Mouse (Mus musculus): Measurements from ENCODE around the gene Hoxc6. TPM values are rescaled to one million over a fixed set of nuclear protein-coding genes. Genes with fewer than 3 reads are reported as not detected.
A peak's percentile ranks its signal among the peaks of the same experiment; 100 is the strongest.

The Hoxc6 gene
- total and polyA plus RNA-seq, 3 experiments, result 0.42 to 4.5 (median 0.79) TPM

GRCm38 (mm10) chr15:103005308-103005707 lies 7.3 kb downstream of the Hoxc6 start:
- H3K79me2 ChIP-seq (replicated peaks; ENCODE audit: control insufficient read depth, extremely low read depth, insufficient read depth, poor library complexity, severe bottlenecking), result no peaks in the 10 kb centered on the region
- H3K4me1 ChIP-seq (ENCODE audit: control insufficient read depth in 1 of 2, insufficient read depth in 2 of 2), result peaks cover 13 to 96% of the 10 kb centered on the region in 2 experiments
- dilution Hi-C loops (cut with MboI; ENCODE audit: extremely low pct_ligation_motif_present, extremely low pct_unique_long_range_greater_than_20kb, low sequenced_read_pairs) (no loop called here), in situ Hi-C loops (cut with MboI; ENCODE audit: low pct_ligation_motif_present, low pct_unique_long_range_greater_than_20kb, low sequenced_read_pairs) (no loop called here)
- peak overlapping the region in 2 of 3 experiments; percentile 4 for H3K4me3 ChIP-seq (replicated peaks in 1 of 3; ENCODE audit: low read depth in 2 of 3, low read length in 2 of 3, poor library complexity in 1 of 3)
- peak overlapping the region; percentile 80 for H3K4me2 ChIP-seq (ENCODE audit: insufficient read depth, low read depth, poor library complexity, severe bottlenecking)
- DNase-seq (ENCODE audit: extremely low read depth), result no peak
- peak overlapping the region; percentile 44; the same call in 1 of the 2 replicates for H3K27ac ChIP-seq (ENCODE audit: insufficient read depth, low read depth)
- no peaks in the 10 kb centered on the region for H3K27me3 ChIP-seq (replicated peaks)
- no peaks in the 10 kb centered on the region for H3K9me3 ChIP-seq (replicated peaks; ENCODE audit: low read length)
- no peaks in the 10 kb centered on the region for H3K36me3 ChIP-seq (replicated peaks in 1 of 2; ENCODE audit: control insufficient read depth in 1 of 2, insufficient read depth in 1 of 2, low read length in 1 of 2)
- H3K9ac ChIP-seq (ENCODE audit: insufficient read depth, low read depth), result peak overlapping the region; percentile 8; the same call in 1 of the 2 replicates
- TF ChIP-seq TCF12 (IDR thresholded peaks at IDR 0.05; ENCODE audit: low read depth, low read length), result 0 out of 2 replicates have a peak, but pooled peaks have one; percentile 10
- no peak for TF ChIP-seq RAD21 (IDR thresholded peaks at IDR 0.05; ENCODE audit: low read depth, low read length)
- no peak for TF ChIP-seq MYC (IDR thresholded peaks at IDR 0.05; ENCODE audit: low read depth, low read length)

DNA sequence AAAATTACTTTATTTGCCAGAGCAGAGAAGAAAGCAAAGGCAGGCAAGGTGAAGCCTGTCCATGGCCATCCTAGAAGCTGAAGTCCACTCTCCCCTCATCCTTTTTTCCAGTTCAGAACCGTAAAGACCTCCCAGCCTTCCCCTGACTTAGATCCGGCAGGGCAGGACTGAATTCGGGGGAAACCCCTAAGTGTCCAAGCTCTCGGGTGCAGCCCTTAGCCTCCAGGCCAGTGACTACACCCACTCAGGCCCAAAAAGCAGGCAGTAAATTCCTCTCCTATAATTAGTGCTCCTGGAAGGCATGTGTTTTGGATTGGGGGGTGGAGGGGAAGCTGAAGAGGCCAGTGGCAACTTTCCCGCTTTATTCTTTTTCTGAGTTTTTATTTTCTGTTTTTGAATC lies 7.7 kb downstream of the Hoxc6 start:
- H3K79me2 ChIP-seq (replicated peaks; ENCODE audit: control insufficient read depth, extremely low read depth, insufficient read depth, poor library complexity, severe bottlenecking), result no peaks in the 10 kb centered on the region
- no peaks in the 10 kb centered on the region for H3K27me3 ChIP-seq (replicated peaks)
- H3K36me3 ChIP-seq (replicated peaks in 1 of 2; ENCODE audit: control insufficient read depth in 1 of 2, insufficient read depth in 1 of 2, low read length in 1 of 2), result no peaks in the 10 kb centered on the region
- H3K27ac ChIP-seq (ENCODE audit: insufficient read depth, low read depth), result no peak overlapping the region
- in situ Hi-C loops (cut with MboI; ENCODE audit: low pct_ligation_motif_present, low pct_unique_long_range_greater_than_20kb, low sequenced_read_pairs) (no loop called here), dilution Hi-C loops (cut with MboI; ENCODE audit: extremely low pct_ligation_motif_present, extremely low pct_unique_long_range_greater_than_20kb, low sequenced_read_pairs) (no loop called here)
- H3K4me2 ChIP-seq (ENCODE audit: insufficient read depth, low read depth, poor library complexity, severe bottlenecking), result peak overlapping the region; percentile 80
- peaks cover 13 to 92% of the 10 kb centered on the region in 2 experiments for H3K4me1 ChIP-seq (ENCODE audit: control insufficient read depth in 1 of 2, insufficient read depth in 2 of 2)
- H3K9me3 ChIP-seq (replicated peaks; ENCODE audit: low read length), result no peaks in the 10 kb centered on the region
- peak overlapping the region; percentile 8 for H3K9ac ChIP-seq (ENCODE audit: insufficient read depth, low read depth)
- H3K4me3 ChIP-seq (replicated peaks in 1 of 3; ENCODE audit: low read depth in 2 of 3, low read length in 2 of 3, poor library complexity in 1 of 3), result peak overlapping the region in 2 of 3 experiments; percentile 4
- DNase-seq (ENCODE audit: extremely low read depth), result peak; percentile 47
- TF ChIP-seq MXI1 (IDR thresholded peaks at IDR 0.05; ENCODE audit: low read depth, low read length), result no peak
- TF ChIP-seq ZNF384 (IDR thresholded peaks at IDR 0.05; ENCODE audit: low read depth, low read length), result no peak; the same call in 1 of the 2 replicates
- no peak for TF ChIP-seq NRF1 (IDR thresholded peaks at IDR 0.05; ENCODE audit: low read depth, low read length)
- TF ChIP-seq SIN3A (IDR thresholded peaks at IDR 0.05; ENCODE audit: low read length), result no peak
- TF ChIP-seq HCFC1 (IDR thresholded peaks at IDR 0.05; ENCODE audit: low read depth, low read length), result no peak
- no peak for TF ChIP-seq JUND (conservative IDR thresholded peaks at IDR 0.05; ENCODE audit: low read depth, low read length)
- no peak for TF ChIP-seq MYC (IDR thresholded peaks at IDR 0.05; ENCODE audit: low read depth, low read length)
- TF ChIP-seq ZC3H11A (IDR thresholded peaks at IDR 0.05; ENCODE audit: low read depth, low read length), result no peak

DNA sequence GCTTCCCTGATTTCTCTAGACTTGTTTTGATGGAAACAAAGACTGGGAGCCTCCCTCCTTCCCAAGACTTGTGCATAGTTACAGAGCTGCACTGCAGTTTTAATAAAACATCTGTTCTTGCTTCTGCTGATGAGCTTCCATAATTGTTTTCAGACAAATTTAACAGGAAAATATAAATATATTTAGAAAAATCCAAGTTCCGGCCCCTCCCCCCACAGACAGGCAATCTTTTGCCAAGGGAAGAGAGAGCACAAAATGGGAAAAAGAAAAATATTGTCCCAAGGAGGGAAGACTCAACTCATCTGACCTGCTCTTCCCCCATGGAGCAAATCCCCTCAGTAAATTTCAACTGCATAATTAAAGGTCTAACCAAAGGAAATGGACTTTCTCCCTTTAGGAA lies 8.3 kb downstream of the Hoxc6 start:
- peak overlapping the region; percentile 8 for H3K9ac ChIP-seq (ENCODE audit: insufficient read depth, low read depth)
- TF ChIP-seq MYC (IDR thresholded peaks at IDR 0.05; ENCODE audit: low read depth, low read length) (no peak), MAX (IDR thresholded peaks at IDR 0.05; ENCODE audit: low read length) (no peak), BHLHE40 (IDR thresholded peaks at IDR 0.05; ENCODE audit: low read depth, low read length) (no peak), ETS1 (conservative IDR thresholded peaks at IDR 0.05; ENCODE audit: low read depth, low read length) (no peak), NRF1 (IDR thresholded peaks at IDR 0.05; ENCODE audit: low read depth, low read length) (no peak), SIN3A (IDR thresholded peaks at IDR 0.05; ENCODE audit: low read length) (no peak), POLR2AphosphoS2 (IDR thresholded peaks at IDR 0.05; ENCODE audit: low read depth, low read length) (no peak), E2F4 (IDR thresholded peaks at IDR 0.05; ENCODE audit: insufficient replicate concordance, low read depth, low read length) (no peak), KAT2A (IDR thresholded peaks at IDR 0.05; ENCODE audit: insufficient replicate concordance, low read length) (no peak), MAFK (IDR thresholded peaks at IDR 0.05; ENCODE audit: insufficient replicate concordance, low read length) (no peak), CHD2 (IDR thresholded peaks at IDR 0.05; ENCODE audit: low read length) (no peak)
- dilution Hi-C loops (cut with MboI; ENCODE audit: extremely low pct_ligation_motif_present, extremely low pct_unique_long_range_greater_than_20kb, low sequenced_read_pairs) (no loop called here), in situ Hi-C loops (cut with MboI; ENCODE audit: low pct_ligation_motif_present, low pct_unique_long_range_greater_than_20kb, low sequenced_read_pairs) (no loop called here)
- no peaks in the 10 kb centered on the region for H3K36me3 ChIP-seq (replicated peaks in 1 of 2; ENCODE audit: control insufficient read depth in 1 of 2, insufficient read depth in 1 of 2, low read length in 1 of 2)
- no peak overlapping the region for H3K27ac ChIP-seq (ENCODE audit: insufficient read depth, low read depth)
- H3K4me3 ChIP-seq (replicated peaks in 1 of 3; ENCODE audit: low read depth in 2 of 3, low read length in 2 of 3, poor library complexity in 1 of 3), result no peak overlapping the region
- H3K27me3 ChIP-seq (replicated peaks), result no peaks in the 10 kb centered on the region
- peaks cover 13 to 88% of the 10 kb centered on the region in 2 experiments for H3K4me1 ChIP-seq (ENCODE audit: control insufficient read depth in 1 of 2, insufficient read depth in 2 of 2)
- no peaks in the 10 kb centered on the region for H3K79me2 ChIP-seq (replicated peaks; ENCODE audit: control insufficient read depth, extremely low read depth, insufficient read depth, poor library complexity, severe bottlenecking)
- H3K4me2 ChIP-seq (ENCODE audit: insufficient read depth, low read depth, poor library complexity, severe bottlenecking), result peak overlapping the region; percentile 80
- no peak for DNase-seq (ENCODE audit: extremely low read depth)
- no peaks in the 10 kb centered on the region for H3K9me3 ChIP-seq (replicated peaks; ENCODE audit: low read length)
